Mouse (Mus musculus) kidney, adult 11 months (tissue): ENCODE results near the gene Rasgef1b.

Source experiments
- DNase-seq: peaks from one replicate; pipeline ENCODE4 v3.0.0; 2022

The Rasgef1b gene

GRCm38 (mm10) chr5:99279016-99279757 lies 449.7 kb downstream of the Rasgef1b start:
- DNase-seq = no peak

DNA sequence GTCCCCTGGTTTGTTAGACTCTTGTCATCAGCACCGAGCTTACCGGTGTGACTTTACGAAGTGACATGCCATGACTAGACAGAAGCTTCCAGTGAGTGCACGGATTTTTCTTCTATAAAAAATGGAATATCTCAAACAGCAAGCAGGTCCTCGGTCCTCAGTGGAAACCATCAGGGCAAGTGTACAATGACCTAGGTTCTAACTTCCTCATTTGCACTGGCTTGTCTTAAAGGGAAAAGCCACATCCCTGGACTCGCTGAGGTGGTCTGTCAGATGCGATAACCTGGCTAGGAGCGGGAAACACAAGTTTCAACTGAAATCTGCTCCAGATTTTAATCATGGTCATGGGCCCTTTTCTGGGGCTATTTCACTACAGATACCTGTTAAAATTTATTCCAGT lies 450.5 kb downstream of the Rasgef1b start:
- no peak for DNase-seq

DNA sequence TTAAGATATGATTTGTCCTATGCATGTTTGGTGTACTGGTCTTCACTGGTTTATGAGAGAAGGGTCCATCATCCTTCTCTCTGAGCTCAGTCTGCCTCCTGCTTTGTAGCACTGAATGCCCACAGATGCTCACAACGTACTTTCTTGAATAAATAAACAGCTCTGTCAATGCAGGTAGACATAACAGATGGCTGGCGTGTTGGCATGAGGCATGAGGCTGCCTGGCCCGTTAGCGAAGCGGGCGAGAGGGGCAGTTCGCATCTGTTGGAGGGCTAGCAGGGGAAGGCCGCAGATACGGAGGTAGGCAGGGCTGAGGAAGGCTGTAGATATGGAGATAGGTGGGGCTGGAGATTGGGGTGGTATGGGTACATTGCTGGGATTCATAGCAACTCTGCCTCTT lies 451.3 kb downstream of the Rasgef1b start:
- DNase-seq = no peak

DNA sequence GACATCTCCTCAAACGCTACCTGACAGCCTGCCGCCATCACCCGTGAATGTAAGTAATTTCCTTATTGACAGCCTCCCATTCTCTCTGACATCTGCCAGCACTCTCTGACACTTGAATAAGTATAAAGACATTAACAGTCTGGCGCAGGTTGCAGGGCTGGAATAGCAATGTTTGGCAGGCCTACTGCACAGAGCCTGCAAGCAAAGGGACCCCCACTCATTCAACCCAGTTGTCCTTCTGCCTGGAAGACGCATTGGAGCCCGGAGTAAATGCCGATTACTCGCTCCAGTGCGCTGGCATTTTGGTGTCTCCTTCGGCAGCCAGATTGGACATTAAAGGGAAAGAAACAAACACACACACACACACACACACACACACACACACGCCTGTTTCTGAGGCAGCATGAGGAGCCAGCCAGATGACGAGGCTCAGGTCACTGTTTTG lies 454.7 kb downstream of the Rasgef1b start:
- DNase-seq = no peak

DNA sequence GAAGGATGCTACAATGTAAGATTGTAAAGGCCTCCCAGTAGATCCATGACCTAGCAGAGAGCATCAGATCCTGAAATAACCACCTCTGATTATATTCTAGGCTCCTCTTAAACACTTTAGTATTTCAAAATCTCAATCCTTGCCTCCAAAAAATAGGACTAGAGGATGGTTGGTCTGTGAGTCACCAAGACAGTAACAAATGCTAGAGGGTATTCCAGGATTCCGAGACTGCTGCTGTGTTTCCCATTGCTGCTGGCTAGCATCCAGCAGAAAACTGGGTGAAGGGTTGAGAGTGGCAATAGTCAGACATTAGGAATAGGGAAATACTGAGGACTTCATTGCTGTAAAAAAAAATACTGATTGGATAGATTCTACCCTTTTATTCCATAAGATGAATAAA lies 457.3 kb downstream of the Rasgef1b start:
- no peak for DNase-seq

- peak; percentile 21 for DNase-seq
Measured at GRCm38 (mm10) chr5:99269131-99269530, 459.7 kb downstream of the Rasgef1b start.

DNA sequence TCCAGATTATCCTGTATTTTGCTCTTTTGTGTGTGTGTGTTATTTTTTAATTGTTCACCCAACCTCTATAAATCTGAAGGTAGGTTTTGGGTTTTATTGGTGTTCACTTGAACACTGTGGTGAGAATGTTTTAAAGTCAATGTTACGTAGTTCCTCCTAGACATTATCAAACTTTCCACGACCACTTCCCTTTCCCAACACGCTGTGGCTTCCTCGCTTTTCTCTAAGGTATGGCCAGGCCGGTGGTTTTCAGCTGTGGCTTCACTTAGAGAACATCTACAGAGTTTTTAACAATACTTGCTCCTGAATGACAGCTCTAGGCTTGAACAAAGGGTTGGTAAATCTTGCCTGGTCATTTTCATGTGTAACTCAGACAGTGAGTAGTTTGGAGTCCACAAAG lies 461.5 kb downstream of the Rasgef1b start:
- no peak for DNase-seq

- no peak for DNase-seq
Measured at GRCm38 (mm10) chr5:99266301-99266700, 462.6 kb downstream of the Rasgef1b start.

DNA sequence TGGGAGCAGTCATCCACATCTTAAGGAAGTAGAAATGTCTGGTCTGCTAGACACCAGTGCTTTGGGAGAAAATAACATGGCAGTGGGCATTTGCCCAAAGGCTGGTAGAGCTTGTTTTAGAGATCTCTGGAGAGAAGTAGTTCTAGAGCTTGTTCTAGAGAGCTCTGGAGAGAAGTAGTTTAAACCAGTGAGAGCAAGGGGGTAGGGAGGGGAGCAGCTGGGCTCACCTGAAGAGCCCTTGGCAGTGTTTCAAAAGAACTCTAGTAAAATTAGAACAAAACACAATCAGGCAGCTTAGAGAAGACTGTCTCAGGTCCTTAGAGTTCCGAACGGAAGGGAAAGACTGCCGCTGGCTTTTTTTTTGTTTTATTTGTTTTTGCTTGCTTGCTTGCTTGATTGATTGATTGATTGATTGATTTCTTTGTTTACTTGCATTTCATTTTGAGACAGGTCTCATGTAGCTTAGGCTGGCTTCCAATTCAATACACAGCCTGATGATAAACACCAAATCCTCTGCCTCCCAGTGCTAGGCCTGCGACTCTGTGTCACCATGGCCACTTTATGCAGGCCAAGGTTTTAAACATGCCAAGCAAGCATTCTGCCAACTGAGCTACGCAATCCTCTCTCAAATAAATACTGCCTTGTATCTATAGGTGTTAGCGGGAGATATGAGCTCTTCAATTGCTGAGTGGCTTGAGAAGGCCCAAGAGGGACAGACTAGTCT lies 466.5 kb downstream of the Rasgef1b start:
- no peak for DNase-seq

DNA sequence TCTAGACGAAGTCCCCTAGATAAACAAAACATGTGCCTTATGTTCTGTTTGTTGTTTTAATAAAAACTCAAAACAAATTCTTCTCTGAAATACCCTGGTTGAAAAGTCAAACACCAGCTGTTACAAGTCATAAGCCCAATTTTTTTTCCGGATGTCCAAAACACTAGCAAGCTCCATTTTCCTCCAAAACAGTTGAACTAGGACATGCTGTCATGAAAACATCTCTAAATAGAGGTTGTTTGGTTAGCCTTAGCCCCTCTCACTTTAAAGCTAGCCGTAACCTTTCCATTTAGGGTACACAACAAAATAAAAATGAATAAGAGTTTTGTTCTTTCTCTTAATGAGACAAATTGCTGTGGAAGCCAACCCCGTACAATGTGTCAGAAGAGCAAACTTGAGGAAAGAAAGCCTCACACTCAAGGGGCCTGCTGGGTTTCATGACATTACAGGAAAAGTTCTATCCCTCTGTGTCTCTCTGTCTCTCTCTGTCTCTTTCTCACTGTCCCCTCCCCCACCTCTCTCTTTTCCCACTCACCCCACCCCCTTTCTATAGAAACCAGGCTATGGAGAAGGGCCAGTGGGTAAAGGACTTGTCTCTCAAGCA lies 467.6 kb downstream of the Rasgef1b start:
- no peak for DNase-seq

GRCm38 (mm10) chr5:99258003-99258500 lies 470.8 kb downstream of the Rasgef1b start:
- no peak for DNase-seq

DNA sequence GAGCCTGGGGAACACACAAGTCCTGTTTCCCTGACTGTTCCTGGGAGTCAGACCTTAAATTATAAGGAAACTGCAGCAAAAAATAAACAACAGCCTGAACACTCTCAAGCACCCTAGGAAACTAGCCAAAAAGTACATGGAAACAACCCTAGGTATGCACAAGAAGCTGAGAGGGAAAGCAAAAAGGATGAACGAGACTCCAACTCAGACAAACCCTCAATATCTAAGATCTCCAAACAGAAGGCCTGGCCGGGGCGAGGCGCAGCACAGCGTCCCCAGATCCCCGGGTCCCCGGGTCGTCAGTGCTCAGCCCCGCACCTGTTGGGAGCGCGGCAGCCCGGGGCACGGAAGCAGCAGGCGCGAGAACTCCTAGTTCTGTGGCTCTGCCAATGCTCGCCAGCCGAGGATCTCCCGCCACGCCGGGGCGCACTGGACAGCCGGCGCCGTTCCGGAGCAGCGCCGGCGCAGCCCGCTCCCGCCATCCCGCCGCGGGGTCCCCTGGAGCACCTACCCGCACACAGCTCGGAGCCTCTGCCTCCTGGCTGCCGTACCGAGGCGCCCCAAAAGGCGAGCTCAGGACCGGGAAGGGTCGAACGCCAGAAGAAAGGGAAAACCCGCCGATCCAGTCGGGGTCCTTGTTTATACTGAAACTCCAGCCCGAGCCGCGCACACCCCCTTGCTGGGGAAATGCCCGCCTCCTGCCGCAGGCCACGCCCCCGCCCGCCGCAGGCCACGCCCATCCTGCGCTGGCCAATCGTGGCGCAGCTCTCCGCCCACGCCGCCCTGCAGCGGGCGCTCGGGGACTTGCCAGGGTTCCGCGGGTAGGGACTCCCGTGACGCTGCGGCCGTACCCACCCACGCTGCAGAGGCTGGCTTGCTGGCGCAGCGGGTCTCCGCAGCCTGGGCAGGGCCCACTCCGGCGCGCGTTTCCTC lies 476.4 kb downstream of the Rasgef1b start:
- DNase-seq = peak; percentile 93

DNA sequence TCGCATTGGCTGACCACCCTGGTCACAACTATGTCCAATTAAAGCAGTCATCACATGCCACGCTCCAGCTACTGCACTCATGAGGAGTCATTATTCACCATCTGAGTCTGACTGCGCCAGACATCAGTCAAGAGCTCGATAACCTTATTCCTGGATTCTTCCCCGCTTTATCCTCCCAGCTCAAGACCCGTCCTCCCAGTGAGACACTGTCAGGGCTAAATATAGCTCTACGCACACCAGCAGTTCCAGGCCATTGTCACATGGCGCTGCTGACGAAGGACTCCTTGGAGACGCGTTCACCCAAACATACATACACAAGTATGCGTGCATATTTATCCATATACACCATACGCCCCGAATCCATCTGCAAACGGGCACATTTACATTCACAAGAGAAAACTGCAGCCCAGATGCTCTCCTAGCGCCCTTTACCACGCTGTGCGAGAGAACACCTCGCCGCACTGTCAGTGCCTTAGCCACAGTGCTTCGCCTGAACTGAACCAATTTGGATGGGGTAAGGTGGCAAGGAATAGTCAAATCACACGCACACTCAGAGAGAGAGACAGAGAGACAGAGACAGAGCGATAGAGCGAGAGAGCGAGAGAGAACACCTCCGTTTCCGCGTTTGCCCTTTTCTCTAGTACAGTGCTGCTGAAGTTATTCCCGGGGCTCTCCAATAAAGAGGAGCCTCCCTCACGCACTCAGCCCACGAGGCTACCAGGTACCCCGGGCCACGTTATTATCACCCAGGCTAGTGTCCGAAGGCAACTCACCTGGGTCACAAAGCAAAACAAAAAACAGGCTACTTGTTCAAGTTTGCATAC lies 477.3 kb downstream of the Rasgef1b start:
- no peak for DNase-seq

- no peak for DNase-seq
Measured at GRCm38 (mm10) chr5:99250820-99251219, 478.0 kb downstream of the Rasgef1b start.

DNA sequence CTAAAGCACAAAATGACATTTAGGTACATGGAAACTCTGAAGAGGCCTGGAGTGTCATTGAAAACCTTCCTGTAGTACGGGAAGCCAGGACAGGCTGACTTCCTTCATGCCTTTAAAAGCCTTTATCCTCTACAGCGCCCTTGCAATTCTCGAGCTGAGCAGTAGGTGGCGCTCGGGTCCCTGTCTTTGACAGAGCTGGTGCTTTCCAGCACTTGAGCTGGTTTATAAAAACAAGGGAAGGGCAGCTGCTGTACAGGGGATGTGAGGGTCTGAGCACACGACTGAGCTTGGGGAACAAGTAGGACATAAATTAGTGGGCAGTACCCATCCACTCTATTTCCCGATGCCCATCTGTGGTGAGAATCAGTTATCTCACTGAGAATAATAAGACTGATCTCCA lies 480.4 kb downstream of the Rasgef1b start:
- DNase-seq = peak; percentile 91

GRCm38 (mm10) chr5:99247915-99248314 lies 480.9 kb downstream of the Rasgef1b start:
- DNase-seq = no peak

DNA sequence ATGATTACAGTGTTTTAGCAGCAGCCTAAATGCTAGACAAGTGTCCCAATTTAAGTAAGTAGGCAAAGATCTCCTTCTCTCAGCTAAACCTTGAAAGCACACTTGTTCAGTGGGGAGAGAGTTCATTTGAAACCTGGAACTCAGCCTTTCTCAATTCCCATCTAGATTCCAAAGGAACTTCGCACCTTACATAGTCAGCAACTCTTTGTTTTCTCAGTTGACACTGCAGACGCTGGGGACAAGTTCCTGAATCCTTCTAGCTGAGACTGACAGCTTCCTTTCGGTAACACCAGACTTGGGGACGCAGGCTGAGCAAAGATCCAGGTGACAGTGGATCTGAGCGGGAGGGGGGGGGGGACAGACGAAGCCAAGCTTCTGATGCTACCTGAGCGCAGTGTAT lies 481.4 kb downstream of the Rasgef1b start:
- no peak for DNase-seq

DNA sequence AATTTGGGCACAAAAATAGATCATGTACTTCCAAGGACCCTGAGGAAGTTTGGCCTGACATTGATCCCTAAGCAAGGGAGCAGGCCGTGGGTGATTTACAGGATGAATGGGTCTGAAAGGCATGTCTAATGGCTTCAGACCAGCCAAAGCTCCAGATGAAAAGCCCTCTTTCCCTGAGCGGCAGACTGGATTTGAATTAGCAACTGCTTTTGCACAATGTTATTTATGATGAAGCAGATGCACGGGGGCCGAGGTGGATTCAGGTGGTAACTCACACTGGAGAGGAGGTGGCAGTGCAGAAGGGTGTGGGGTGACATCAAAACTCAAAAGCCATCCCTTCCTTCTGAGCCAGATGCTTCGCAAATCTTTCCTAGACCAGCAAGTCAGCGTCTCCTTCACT lies 481.9 kb downstream of the Rasgef1b start:
- no peak for DNase-seq

DNA sequence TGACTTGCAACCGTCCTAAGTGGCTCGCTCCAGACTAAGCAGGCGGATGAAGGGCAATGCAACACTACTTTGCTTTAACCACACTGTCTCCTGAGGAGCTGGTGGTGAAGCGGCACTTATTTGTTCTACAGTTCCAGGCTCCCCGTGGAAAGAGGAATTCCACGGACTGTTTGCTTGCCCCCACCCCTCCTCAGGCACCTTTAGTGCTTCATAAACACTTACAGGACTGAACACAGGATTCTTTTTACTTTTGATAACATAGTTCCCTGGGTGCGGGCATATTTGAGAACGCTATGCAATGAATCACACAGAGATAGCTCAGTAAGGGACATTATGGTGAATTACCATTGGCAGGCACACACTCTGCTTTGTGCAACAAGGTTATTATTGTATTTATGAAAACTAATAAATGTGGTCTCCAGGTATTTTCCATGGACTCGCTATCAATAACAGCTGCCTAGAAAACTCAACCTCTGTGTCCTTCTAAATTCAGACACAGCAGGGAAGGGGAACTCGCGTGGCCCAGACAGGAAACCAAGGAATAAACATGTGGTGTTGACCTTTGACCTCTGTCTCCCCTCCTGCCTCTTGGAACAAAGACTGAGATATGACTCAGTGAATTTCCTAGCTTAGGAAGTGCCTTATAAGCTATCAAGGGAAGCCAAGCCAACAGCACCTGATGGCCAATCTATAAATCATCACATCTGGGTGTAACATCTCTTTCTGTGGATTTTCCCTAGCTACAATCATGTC lies 486.7 kb downstream of the Rasgef1b start:
- no peak for DNase-seq

DNA sequence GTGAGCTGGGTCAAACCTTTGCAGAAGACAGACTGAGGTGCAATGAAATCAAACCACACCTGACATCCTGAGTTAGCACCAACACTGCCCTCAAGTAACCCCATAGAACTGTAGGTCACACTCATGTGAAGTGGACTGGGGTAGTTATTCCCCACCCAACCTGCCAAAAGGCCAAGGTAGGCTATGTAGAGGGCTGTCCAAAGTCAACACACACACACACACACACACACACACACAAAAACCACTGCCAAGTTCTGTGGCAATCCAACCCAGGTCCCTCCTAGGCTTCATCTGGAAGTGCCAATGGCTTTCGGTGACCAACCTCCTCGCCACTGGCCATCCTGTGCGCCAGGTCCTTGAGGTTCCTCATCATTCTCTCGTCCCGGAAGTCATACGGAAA lies 488.4 kb downstream of the Rasgef1b start:
- DNase-seq = no peak

DNA sequence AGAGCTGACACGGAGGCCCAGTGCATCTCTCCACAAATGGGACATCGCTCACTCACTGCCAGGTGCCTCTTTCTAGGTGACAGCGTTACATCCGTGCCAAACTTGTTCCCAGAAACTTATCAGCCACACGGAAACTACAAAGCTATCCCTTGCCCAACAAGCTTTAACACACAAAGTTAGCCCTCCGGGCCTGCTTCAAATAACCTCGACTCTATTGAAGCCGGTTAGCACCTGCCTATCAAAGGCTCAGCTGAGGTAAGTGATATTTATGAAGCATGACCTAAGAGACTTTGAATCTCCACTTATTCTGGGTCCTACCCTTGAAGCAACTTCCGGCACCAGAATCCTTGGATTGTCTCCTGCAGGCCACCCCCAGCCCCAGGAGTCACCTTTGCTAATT lies 489.2 kb downstream of the Rasgef1b start:
- no peak for DNase-seq
